Mouse (Mus musculus) neural tube, embryonic 14.5 days (tissue): ENCODE measurements at regions not wholly inside any gene's neighbourhood (a gene's known extent, or its start where the extent isn't known, plus 50 kb on each side); places are given as distances from the start of the nearest gene placed in this dataset.

Source experiments
- ATAC-seq: fragments of 200-750 bp; cut with Nextera tagmentation; 2 replicates; pipeline ENCODE4 v1.8.0; 2017; ENCODE audit warnings: low read depth, mild to moderate bottlenecking, moderate TSS enrichment, moderate library complexity
- H3K27ac ChIP-seq: fragments of 300-500 bp; sonication (generic); 2 replicates; pipeline ENCODE4 v1.5.1; 2014; ENCODE audit warnings: low read depth, mild to moderate bottlenecking, control low read depth, low read length, moderate library complexity, mixed read lengths
- H3K27me3 ChIP-seq: fragments of 300-500 bp; sonication (generic); 2 replicates; pipeline ENCODE4 v1.6.1; 2014; ENCODE audit warnings: low read length; ENCODE audit not compliant: control insufficient read depth, insufficient read depth
- H3K36me3 ChIP-seq: fragments of 300-500 bp; sonication (generic); 2 replicates; pipeline ENCODE4 v1.6.1; 2014; ENCODE audit warnings: low read length, mixed read lengths; ENCODE audit not compliant: control insufficient read depth, insufficient read depth
- H3K4me1 ChIP-seq: fragments of 300-500 bp; sonication (generic); 2 replicates; pipeline ENCODE4 v1.6.1; 2014; ENCODE audit warnings: low read length; ENCODE audit not compliant: control insufficient read depth, insufficient read depth
- H3K4me2 ChIP-seq: fragments of 300-500 bp; sonication (generic); 2 replicates; pipeline ENCODE4 v1.6.1; 2014; ENCODE audit warnings: mild to moderate bottlenecking, low read depth, low read length, control low read depth
- H3K4me3 ChIP-seq: fragments of 300-500 bp; sonication (generic); 2 replicates; pipeline ENCODE4 v1.5.1; 2014; ENCODE audit warnings: low read depth, low read length, control low read depth, mixed read lengths
- H3K9ac ChIP-seq: fragments of 300-500 bp; sonication (generic); replicated peaks from 2 replicates; pipeline ENCODE4 v1.6.1; 2014; ENCODE audit warnings: low read depth, mild to moderate bottlenecking, control low read depth, low read length, mixed read lengths
- H3K9me3 ChIP-seq: fragments of 300-500 bp; sonication (generic); 2 replicates; pipeline ENCODE4 v1.6.1; 2016; ENCODE audit warnings: low read length; ENCODE audit not compliant: control insufficient read depth
- WGBS: fragments of 180-500 bp; shearing (Covaris S2); extraction: QIAGEN DNeasy Blood & Tissue Kit; methylation state at CpG from one replicate; pipeline ENCODE4 v1.1.7; 2014; 5-methylcytosine and 5-hydroxymethylcytosine counted together

DNA sequence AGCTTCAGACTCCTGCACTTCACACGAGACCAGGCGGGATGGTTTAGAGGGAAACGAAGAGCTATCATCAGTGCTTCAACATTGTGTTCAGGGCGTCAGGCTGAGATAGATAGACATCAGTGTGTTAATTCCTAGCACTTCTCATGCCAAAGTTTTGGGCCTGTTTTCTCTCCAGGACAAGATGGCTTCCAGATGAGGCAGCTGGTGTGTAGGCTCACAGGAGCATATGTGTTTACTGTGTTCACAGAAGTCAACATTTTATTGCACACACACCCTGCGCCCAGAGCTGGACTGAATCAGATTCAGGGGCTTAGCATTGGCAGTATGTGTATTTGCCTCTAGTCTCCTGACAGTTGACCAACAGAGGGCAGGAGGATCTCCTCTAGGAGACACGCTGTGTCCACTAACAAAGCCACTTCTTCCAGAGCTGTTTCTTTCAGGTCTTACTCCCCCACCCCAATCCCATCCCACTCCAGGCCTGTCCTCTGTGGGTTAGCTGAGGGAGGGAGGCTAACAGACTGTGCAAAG, 123.4 kb downstream of the Lrrc30 start:
- no peak overlapping the region for H3K4me3 ChIP-seq
- no peak overlapping the region for H3K27ac ChIP-seq
- H3K9me3 ChIP-seq = no peaks in the 10 kb centered on the region
- no peak overlapping the region for H3K9ac ChIP-seq
- H3K27me3 ChIP-seq = no peaks in the 10 kb centered on the region
- no peaks in the 10 kb centered on the region for H3K4me1 ChIP-seq
- 92% methylated on average over 6 of the region's 6 CpGs for WGBS
- ATAC-seq = no peak
- no peaks in the 10 kb centered on the region for H3K36me3 ChIP-seq
- no peak overlapping the region for H3K4me2 ChIP-seq

DNA sequence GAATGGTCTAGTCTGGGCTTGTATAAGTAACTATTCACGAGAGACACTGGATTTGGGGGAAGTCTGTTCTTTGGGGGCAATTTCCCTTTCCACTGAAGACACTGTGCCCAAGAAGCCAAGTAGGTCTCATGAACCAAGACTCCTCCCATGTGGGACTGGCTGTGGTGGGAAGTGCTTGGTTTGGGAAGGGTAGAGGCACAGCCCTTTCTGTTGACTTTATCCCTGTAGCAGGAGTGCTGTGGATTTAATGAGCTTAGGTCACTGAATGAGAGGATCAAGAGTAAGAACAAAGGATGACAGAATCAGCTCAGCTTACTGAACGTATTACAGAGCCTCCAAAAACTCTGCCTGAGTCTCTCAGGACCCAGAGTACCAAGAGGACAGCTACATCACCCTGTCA, 124.2 kb downstream of the Lrrc30 start:
- Histone ChIP-seq H3K27ac (no peak overlapping the region), H3K9me3 (no peaks in the 10 kb centered on the region), H3K4me2 (no peak overlapping the region), H3K4me3 (no peak overlapping the region), H3K4me1 (no peaks in the 10 kb centered on the region), H3K9ac (no peak overlapping the region), H3K27me3 (no peaks in the 10 kb centered on the region), H3K36me3 (no peaks in the 10 kb centered on the region)
- 59% methylated on average over 2 of the region's 2 CpGs for WGBS
- no peak for ATAC-seq

DNA sequence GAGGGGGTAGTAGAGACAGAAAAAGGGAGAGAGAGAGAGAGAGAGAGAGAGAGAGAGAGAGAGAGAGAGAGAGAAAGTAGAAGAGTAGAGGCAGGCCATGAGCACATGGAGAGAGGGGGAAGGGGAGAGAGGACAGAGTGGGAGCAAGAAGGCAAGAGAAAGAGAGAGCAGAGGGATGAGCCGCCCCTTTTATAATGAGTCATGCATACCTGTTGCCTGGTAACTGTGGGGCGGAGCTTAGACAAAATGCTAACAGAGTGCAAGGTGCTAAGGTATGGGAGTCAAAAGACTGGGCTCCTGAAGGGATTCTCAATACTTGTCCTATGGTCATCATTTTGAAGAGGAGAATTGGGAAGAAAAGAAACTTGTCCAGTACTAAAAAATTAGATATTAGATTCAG, 126.1 kb downstream of the Lrrc30 start:
- Histone ChIP-seq H3K4me2 (no peak overlapping the region), H3K9me3 (no peaks in the 10 kb centered on the region), H3K27me3 (no peaks in the 10 kb centered on the region), H3K36me3 (no peaks in the 10 kb centered on the region), H3K4me3 (no peak overlapping the region), H3K4me1 (no peaks in the 10 kb centered on the region), H3K9ac (no peak overlapping the region), H3K27ac (no peak overlapping the region)
- ATAC-seq = no peak
- WGBS = 62% methylated on average over 2 of the region's 2 CpGs

DNA sequence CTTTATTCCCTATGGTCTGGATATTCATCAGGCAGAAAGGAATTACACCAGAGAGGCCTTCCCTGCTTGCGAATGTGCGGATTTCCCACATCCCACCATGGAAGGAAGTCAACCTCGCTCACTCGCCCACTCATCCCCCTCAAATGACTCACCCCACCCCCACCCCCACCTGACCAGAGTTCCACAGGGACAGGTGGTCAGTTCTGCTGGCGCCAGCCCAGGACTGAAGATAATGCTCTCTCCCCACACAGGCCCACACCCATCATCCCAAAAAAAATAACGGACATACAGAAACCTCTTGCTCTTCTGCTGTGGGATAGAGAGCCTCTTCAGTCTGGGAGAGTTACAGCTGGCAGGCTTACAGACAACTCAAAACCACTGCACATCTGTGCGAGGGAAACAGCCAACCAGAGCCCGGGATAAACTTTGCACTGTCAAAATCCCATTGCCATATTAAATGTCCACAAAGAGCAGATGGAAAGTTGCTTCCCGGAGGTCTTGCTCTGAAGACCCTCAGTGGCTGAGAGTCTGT, 128.0 kb downstream of the Lrrc30 start:
- H3K4me1 ChIP-seq = peaks cover 7% of the 10 kb centered on the region; the same call in 1 of the 2 replicates
- no peak overlapping the region for H3K9ac ChIP-seq
- no peak for ATAC-seq
- H3K27ac ChIP-seq = no peak overlapping the region
- 90% methylated on average over 9 of the region's 9 CpGs for WGBS
- H3K4me2 ChIP-seq = no peak overlapping the region
- no peaks in the 10 kb centered on the region for H3K9me3 ChIP-seq
- no peak overlapping the region for H3K4me3 ChIP-seq
- no peaks in the 10 kb centered on the region for H3K27me3 ChIP-seq
- no peaks in the 10 kb centered on the region for H3K36me3 ChIP-seq

DNA sequence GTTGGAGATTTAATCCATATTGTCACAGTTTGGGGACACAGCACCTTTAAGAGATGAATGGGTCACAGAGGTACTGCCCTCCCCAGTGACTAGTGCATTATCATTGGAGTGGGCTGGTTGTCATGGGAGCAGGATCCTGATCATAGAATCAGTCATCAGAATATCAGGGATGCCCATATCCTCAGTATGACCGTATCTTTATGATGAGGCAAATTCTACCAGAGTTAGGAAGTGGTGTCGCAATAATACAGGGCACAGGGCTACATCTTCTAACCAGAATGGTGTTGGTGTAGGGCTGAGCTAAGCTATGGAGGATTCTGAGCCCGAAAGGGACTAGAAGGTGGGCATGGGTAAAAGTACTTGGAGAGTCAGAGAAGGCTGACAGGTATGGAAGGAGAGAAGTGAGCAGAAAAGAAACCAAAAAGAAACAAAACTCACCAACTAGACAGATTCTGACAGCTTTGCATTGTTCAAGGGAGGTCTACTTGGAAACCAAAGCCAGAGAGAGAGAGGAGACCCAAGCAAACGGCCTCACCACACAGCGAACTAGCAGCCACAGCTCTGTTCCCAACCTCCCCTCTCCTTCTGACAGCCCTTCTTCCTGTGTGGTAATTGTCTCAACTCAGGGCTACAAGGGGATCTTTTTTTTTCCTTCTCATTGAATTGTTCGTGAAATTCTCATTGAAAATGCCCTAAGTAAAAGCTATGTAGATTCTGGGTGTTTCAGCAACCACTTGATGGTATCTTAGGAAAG, 129.2 kb downstream of the Lrrc30 start:
- Histone ChIP-seq H3K9ac (no peak overlapping the region), H3K4me1 (peaks cover 7% of the 10 kb centered on the region; the same call in 1 of the 2 replicates), H3K4me3 (no peak overlapping the region), H3K9me3 (no peaks in the 10 kb centered on the region), H3K36me3 (no peaks in the 10 kb centered on the region), H3K27me3 (no peaks in the 10 kb centered on the region), H3K27ac (no peak overlapping the region), H3K4me2 (no peak overlapping the region)
- ATAC-seq = no peak
- WGBS = 79% methylated on average over 6 of the region's 6 CpGs

DNA sequence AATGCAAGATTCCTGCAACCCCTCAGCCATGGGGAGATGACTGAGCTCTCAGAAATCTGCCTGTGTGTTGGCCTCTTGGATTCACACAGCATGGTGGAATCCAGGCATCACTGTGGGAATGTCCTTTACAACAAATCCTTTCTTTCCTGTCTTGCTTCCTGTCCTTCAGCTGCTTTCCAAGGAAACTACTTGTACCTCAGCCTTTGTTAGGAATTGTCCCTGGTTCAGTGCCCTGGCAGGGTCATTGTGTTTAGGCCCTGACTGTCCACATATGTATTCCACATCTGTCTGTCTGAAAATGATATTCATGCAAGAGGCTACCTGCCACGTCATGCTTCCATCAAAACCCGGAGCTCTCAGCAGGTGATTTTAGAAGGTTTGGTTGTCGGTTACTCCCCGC, 129.9 kb downstream of the Lrrc30 start:
- ATAC-seq = no peak
- H3K4me1 ChIP-seq = peaks cover 7% of the 10 kb centered on the region; the same call in 1 of the 2 replicates
- WGBS = 86% methylated on average over 4 of the region's 4 CpGs
- no peak overlapping the region for H3K9ac ChIP-seq
- H3K27me3 ChIP-seq = no peaks in the 10 kb centered on the region
- no peak overlapping the region for H3K4me3 ChIP-seq
- H3K27ac ChIP-seq = no peak overlapping the region
- H3K36me3 ChIP-seq = no peaks in the 10 kb centered on the region
- no peaks in the 10 kb centered on the region for H3K9me3 ChIP-seq
- no peak overlapping the region for H3K4me2 ChIP-seq

DNA sequence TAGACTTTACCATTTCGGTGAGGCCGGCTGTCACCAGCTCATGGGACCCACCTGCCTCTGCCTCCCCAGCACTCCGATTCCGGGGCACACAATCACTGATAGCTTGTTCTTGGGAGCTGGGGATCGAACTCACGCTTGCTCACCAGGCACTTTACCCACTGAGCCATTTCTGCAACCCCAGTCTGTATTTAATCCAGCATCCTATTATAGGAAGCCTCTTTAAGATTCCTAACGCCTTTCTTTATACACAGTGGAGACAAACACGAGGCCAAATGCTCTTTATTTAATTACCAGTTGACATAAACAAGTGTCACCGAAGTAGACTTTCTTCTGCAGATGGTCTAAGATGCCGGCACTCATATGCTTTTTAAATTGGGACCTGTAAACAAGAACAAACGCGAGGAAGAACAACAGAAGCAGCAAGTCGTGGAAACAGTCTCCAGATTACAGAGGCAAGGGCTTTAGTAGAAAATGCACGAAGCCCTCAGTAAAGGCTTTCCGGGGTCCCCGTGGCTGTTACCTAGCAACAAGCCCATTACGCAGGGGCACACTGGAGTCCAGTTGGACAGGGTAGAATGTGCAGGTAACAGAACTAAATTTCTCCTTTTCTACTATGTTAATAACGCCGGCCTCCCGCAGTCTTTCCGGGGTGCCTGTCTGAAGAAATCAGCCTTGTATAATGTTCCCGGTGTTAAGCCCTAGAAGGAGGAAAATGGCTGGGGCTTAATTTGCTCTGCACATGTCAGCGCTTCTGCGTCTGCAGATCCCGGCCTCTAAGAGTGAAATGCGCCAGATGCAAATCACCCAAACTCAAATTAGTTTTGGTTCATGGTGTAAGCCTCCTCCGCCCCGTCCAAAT, 132.5 kb downstream of the Lrrc30 start:
- peak; percentile 75; the same call in 1 of the 2 replicates for ATAC-seq
- H3K9ac ChIP-seq = no peak overlapping the region; the same call in 1 of the 2 replicates
- H3K4me2 ChIP-seq = peak overlapping the region; percentile 22
- H3K9me3 ChIP-seq = no peaks in the 10 kb centered on the region
- H3K27ac ChIP-seq = peak overlapping the region; percentile 23; the same call in 1 of the 2 replicates
- H3K36me3 ChIP-seq = no peaks in the 10 kb centered on the region
- 40% methylated on average over 28 of the region's 28 CpGs for WGBS
- H3K27me3 ChIP-seq = no peaks in the 10 kb centered on the region
- peaks cover 7% of the 10 kb centered on the region; the same call in 1 of the 2 replicates for H3K4me1 ChIP-seq
- H3K4me3 ChIP-seq = no peak overlapping the region; the same call in 1 of the 2 replicates

DNA sequence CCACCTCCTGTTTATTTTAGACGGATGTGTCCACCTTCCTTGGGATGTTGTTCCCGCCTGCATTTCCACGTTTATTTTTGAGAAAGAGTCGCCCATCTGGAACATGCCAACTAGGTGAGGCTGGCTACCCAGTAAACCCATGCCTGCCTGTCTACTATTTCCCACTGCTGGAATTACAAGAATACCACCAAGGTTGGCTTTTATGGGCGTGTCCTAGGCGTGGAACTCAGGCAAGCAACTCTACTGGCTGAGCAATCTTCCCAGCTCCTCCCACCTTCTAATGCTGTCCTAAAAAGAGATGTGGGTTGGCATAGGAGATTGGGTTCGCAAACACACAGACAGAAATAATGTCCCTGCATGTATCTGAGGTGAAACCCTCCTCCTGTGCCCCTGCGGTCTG, 135.1 kb downstream of the Lrrc30 start:
- no peaks in the 10 kb centered on the region for H3K27me3 ChIP-seq
- no peaks in the 10 kb centered on the region for H3K9me3 ChIP-seq
- no peaks in the 10 kb centered on the region for H3K36me3 ChIP-seq
- no peak overlapping the region for H3K9ac ChIP-seq
- H3K4me1 ChIP-seq = peaks cover 7% of the 10 kb centered on the region; the same call in 1 of the 2 replicates
- no peak overlapping the region for H3K4me3 ChIP-seq
- WGBS = 92% methylated on average over 8 of the region's 8 CpGs
- no peak overlapping the region for H3K4me2 ChIP-seq
- H3K27ac ChIP-seq = no peak overlapping the region
- no peak for ATAC-seq
